Mouse (Mus musculus) embryo, embryonic 10.5 days (tissue): ENCODE results near the gene Ddx1.

Source experiments
- DNase-seq: peaks from one replicate; pipeline ENCODE4 v3.0.0-alpha.2; 2015; ENCODE audit warnings: low spot score

Gene Ddx1

DNA sequence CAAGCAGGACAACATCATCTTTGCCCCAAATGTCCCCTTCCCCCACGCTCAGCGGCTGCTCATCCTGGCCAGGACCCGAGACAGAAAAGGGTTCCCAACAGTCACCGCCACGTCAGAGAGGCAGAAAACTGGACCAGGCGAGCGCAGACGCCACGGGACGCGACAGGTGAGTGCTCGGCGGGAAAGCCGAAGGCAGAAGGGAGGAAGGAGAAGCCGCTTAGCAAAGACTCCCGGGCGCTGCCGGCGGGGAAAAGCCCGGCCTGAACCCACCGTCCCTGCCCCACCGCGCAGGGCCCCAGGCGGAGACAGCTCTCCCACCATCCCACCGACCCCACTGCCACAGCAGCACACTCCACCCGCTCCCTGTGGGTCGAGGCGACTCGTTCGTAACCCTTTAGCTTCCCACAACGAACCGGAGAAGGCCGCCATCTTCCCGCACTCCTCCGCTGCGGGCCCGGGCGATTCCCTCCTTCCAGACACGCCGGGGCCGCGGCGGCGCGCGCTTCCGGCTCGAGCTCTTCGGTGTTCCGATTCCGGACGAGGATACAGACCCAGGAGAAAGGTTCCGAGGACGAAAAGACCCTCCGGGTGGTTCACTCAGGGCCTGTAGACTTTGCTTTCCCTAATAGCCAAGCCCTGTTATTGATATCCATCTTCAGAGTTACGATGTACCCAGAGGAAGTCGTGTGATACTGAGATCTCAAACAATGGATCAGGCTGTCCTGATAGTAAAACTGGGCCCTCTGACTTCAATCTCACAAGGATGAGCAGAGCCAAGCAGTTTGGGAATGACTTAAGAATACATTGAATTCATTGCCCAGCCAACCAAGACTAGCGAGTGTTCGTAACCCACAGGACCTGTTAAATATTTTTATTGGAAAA, at the start of gene Ddx1:
TSS of gene Ddx1 (minus strand) at position 523 of the 882 bp plus-strand sequence.
- peak; percentile 85 for DNase-seq

DNA sequence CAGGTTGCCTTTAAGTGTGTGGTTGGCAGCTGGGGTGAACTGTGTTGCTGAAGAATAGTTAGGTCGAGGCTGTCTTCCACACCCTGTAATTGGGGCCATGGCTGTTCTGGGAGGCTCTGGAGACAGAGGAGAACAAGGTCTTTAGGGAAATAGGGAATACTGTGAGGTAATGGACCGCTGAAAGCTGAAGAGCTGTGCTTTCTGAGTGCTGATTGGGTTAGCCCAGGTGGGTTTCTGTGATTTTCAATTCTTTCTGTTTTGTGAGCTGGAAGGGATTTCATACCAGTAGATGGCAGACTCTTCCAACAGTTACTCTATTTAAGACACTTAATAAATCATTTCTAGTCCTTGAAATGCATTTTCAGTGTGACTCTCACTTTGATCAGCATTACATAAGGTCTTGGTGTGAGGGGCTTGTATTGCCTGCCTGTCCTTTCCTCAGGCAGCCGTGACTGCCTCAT, 44.4 kb upstream of the Ddx1 start:
- peak; percentile 37 for DNase-seq

DNA sequence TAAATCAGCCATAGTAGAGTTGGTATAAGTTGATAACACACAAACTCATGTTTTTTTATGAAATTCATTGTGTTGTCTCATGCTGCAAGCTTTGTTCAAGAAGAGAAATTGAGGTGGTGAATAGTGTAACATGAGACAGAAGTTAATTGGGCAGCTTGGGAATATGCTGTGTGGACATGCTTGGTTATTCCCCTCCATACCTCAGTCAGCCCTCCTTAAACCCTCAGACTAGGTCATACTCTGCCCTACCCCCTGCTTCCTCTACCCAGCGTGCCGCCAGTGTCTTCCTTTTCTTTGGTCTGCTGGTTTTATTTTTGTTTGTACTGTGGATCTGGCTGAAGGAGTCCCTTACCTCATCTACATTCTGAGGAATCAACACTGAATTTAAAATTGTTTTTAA, 42.4 kb upstream of the Ddx1 start:
- no peak for DNase-seq

- DNase-seq = peak; percentile 16
Measured at GRCm38 (mm10) chr12:13269570-13270390, 20.8 kb upstream of the Ddx1 start.

DNA sequence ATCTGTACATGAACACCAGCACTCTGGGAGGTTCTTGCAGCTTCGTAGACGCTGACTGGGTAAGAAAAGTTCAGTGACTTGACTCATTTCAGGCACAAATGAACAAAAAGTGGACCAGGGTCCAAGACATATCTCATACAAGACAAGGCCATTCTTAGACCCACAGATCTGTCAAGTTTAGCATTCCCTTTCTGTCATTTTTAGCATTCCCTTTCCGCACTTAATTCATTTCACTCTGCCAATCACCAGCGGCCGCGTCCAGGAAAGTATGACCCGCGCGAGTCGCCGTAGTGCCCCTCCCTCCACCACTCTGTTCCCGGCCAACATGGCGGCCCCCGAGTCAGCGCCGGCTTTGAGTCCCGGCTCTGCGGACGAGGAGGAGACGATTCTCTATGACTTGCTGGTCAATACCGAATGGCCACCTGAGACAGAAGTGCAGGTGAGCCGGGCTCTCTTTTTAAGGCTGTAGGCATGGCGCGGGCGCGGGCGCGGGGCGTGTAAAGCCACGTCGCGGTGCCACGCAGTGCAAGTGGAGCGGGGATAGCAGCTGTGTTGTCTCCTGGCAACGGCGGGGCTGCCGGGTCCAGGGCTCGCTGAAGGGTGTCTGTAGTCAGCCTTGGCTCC, 19.9 kb upstream of the Ddx1 start, which contains the start of gene Nbas:
TSS of gene Nbas (plus strand) at position 308 of the 624 bp plus-strand sequence.
- peak; percentile 90 for DNase-seq

GRCm38 (mm10) chr12:13268412-13268811, 19.4 kb upstream of the Ddx1 start:
- no peak for DNase-seq

DNA sequence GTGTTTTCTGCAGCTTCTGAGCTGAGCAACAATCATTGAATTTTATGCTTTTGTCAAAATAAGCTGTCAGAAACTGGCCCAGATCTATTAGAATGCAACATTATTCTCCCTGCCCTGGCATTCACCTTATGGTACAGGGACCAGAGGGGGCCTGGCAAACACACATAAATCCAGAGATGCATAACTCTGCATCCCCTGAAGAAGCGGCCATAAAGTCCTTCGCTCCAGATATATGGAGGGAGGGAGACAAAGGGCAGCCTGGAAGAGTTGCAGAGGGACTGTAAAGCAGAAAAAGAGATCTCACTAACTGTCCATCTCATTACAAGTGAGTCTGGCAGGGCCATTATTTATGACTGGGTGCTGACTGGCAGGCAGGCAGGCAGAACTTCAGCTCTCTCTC, 6.7 kb upstream of the Ddx1 start:
- no peak for DNase-seq

GRCm38 (mm10) chr12:13255068-13255467, 6.1 kb upstream of the Ddx1 start:
- DNase-seq = no peak

GRCm38 (mm10) chr12:13249573-13249919, 533 bp upstream of the Ddx1 start:
- DNase-seq = no peak

DNA sequence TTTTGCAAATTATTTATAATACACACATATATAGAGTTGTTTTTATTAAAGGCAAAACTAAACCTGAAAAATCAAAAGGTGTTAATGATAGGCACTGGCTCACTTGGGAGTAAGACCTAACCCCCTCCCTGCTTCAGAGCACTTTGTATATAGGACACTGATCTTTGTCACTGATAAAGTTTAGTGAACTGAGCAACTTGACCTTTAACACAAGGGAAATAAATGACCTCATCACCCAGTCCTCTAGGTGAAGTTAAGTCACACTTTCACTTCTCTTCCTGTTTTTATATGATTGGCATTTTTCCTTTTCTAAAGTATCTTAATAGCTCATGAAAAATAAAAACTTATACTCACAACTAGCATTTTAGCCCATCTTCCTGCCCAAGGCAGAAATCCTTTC, 6.6 kb downstream of the Ddx1 start:
- DNase-seq = no peak

- no peak for DNase-seq
Measured at GRCm38 (mm10) chr12:13218101-13218514, 30.9 kb downstream of the Ddx1 start.

DNA sequence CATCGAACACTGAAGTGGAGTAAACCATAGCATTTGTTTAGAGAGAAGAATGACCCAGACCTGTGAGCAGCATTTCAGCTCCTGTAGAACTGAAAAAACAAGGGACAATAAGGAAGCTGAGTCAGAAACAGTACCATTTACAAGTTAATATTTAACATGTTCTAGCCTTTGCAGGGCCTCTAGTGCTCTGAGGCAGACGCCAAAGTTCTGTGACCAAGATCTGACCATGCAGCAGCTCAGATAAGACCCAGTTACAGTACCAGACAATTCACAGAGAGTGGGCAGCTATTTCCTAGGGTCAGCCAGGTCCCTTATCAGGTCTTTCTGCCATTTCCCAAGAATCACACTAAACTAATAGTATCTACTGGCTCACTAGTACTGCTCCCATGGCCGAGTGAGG, 31.4 kb downstream of the Ddx1 start:
- no peak for DNase-seq

GRCm38 (mm10) chr12:13216501-13217103, 32.4 kb downstream of the Ddx1 start:
- no peak for DNase-seq

DNA sequence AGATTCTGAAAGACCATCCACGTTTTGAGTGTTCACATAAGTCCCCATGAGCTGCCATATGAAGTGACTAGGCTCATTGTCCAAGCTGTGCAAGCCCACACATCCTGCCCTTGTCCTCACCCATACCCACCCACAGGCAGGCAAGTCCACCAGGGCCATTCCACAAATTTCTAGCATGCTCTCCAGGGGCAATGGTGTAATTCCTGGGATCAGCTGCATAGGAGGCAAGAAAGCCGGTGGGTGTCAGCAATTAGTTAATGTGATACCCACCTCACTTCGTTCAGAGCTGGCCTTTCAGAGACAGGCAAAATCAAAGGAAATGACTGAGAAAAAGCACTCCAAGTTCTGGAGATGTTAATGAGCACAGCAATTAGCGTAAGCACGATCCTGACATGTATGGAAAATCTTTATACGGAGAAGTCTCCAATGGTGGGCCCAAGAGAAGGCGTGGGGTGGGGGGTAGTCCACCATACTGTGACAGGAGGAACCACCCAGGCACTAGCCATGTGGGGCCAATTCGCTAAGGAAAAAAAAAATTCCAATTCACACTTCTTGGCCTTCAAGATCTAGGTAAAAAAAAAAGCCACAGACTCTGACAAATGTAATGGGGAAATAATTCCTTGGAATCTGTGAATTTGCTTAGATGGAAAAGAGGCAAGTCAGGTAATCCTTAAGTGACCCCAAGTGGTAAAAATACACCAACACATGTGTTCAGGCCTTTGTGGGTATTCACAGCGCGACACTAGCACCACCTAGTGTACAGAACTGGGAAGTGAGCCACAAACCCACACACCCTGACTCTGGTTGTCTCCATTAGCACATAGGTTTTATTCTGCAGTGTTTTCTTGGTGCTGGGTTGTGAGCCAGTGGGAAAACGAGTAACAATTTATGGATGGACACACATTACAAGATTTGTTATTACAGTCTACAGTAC, 34.4 kb downstream of the Ddx1 start:
- peak; percentile 96 for DNase-seq

DNA sequence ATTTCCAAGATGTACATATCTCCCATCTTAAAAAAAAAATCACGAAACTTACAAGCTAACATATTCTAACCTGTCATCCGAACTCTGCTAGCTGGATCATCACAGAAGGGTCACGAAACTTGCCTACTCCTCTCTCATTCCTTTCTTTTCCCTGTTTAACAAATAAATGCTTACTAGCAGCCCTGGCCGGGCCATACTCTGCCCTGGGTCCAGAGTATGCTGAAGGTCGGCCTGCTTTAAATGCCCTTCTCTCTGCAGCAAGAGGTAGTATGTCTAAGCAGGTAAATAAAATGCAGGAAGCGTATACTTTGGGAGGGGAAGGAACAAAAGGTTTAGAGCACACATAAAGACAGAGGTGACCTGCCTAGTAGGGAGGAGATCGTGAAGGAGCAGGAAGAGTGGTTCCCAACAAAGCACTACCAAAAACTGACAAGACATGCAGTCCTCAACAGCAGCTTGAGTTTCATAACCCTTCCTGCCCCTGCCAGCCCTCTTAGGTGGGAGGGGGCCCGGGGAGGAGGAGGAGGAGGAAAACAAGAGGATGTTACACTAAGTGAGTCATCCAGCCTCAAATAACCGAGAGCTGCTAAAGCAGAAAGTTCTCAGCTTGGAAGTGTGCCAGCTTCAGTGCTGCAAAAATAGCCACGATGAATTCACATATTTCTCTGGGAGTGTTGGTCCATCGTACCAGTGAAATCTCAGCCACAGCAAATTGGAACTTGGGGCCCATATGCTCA, 37.1 kb downstream of the Ddx1 start:
- DNase-seq = no peak

DNA sequence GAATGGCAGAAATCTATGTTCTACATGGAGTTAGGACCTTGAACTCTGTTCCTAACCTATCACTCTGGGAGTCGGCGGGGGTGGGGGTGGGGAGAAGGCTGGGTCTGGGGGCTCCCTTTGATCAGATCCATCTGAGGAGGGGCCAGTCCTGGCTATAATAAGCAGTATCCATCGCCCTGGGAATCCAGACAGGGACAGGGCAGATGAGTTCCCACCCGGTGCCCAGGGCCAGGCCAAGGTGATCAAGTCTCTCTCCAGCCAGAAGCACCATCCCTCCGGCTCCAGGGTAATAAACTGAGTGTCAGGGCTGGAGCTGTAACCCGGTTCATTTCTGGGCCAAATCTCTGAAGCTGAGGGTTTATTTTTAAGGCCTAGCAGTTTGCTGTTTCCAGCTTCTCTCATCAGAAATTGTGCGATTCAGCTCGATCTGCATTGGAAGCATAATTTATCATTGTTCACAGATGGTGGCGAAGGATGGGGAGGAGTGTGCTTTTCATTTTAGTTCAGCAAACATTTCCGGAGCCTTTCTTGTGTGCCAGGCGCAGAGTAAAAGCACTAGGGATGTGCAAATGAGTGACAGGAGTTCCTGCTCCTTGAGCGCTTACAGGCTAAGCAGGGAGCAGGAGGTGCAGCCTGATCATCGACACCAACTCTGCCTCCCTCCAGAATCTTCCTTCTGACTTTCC, 39.2 kb downstream of the Ddx1 start:
- no peak for DNase-seq

DNA sequence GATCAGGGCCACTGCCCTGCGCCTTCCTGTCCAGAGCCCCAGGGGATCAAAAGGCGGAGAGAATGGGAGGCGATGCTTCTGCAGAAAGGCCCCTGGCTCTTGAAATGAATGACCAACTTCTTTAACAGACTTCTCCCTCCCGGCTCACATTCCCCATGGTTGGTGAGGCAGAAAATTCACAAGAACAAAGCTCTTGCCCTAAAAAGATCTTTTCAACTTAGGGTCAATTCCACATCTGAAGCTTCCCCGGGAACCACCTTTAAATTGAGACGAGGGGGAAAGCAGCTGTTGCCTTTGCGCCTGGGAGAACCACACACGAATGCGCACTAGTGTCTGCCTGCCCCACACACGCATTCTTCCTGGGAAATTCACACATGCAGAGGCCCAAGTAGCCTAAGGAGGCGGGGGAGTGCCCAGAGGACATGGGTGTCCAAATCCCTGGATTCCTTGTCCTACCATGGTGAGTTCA, 40.0 kb downstream of the Ddx1 start:
- DNase-seq = peak; percentile 78

GRCm38 (mm10) chr12:13208517-13208916, 40.5 kb downstream of the Ddx1 start:
- peak; percentile 36 for DNase-seq

DNA sequence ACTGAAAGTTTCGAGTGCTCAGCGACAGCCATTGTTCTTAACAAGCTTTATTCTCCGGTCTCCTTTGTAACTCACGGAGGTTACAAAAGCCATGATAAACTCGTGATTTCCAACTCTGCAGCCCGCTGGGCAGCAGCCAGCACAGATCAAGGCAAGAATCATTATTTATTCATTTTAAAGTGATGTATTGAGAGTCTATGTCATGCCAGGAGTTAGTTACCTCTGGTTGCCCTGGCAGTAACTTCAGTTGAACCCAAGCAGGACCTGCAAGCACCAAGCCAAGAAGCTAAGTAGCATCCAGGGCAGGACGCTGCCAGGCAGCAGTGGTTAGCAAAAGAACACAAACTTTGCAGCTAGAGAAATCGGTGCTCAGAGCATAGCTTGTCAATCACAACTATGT, 41.9 kb downstream of the Ddx1 start:
- no peak for DNase-seq

GRCm38 (mm10) chr12:13205733-13206132, 43.3 kb downstream of the Ddx1 start:
- no peak for DNase-seq
